Mouse (Mus musculus) erythroblast, embryonic 14.5 days (primary cell): ENCODE measurements around the gene Nbas.

ENCODE experiments used
- GATA1 ChIP-seq: IDR thresholded peaks from 2 replicates; pipeline ENCODE4 v1.6.1; 2012; ENCODE audit warnings: low read length, inconsistent platforms, mixed read lengths
- TAL1 ChIP-seq: IDR thresholded peaks from 3 replicates; pipeline ENCODE4 v1.6.1; 2012; ENCODE audit warnings: low read length, inconsistent platforms, mixed read lengths

- TF ChIP-seq GATA1 (no peak), TAL1 (no peak)
These were observed 307.8 kb downstream of the Nbas start for GRCm38 (mm10) chr12:13576761-13577160.
